Mouse (Mus musculus): ENCODE results near the gene Gnb1. TPM values are rescaled to one million over a fixed set of nuclear protein-coding genes. Genes with fewer than 3 reads are reported as not detected.
A peak's percentile ranks its signal among the peaks of the same experiment; 100 is the strongest.
"Not testable (repeated sequence)": the region's sequence is repeated elsewhere in the genome, so short reads cannot be mapped to it uniquely, and the experiment has no call there.

The Gnb1 gene
- polyA plus RNA-seq, 1 experiment from 2014 or later = 316 TPM

GRCm38 (mm10) chr4:155564315-155565069 is 73.3 kb downstream of the Gnb1 start:
- Histone ChIP-seq H3K27ac (ENCODE audit: low read length) (peak overlapping the region; percentile 92), H3K9me3 (replicated peaks; ENCODE audit: control insufficient read depth, low read length) (no peaks in the 10 kb centered on the region), H3K27me3 (ENCODE audit: control insufficient read depth, insufficient read depth, low read length) (no peaks in the 10 kb centered on the region), H3K4me2 (ENCODE audit: low read depth, low read length) (peak overlapping the region; percentile 78), H3K36me3 (ENCODE audit: control insufficient read depth, insufficient read depth) (peaks cover 8% of the 10 kb centered on the region), H3K9ac (ENCODE audit: low read length) (peak overlapping the region; percentile 87), H3K4me1 (ENCODE audit: control insufficient read depth, insufficient read depth, low read length) (peaks cover 47% of the 10 kb centered on the region), H3K4me3 (ENCODE audit: low read length) (peak overlapping the region; percentile 79)
- WGBS = 16% methylated on average over 20 of the region's 20 CpGs
- ATAC-seq (replicated peaks; ENCODE audit: extremely low read depth, insufficient read depth, low FRiP score) = no peak

DNA sequence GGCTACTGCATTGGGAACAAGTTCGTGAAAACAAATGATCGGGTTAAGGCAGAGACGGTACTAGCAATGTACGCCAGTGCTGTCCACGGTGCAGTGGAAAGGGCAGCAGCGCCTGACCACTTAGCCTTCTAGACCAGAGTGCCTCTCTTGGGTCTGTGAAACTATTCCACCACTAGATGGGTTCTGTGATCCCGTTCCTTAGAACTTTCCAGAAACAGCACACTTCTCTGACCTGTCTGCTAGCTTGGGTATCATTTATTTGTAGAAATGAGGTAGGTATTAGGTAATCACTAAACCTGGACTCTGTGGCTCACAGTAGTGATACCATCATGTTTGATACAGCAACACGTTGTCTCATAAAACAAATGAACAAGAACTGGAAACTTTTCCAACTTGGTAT is 75.4 kb downstream of the Gnb1 start:
- no peak for ATAC-seq (replicated peaks; ENCODE audit: extremely low read depth, insufficient read depth, low FRiP score)

GRCm38 (mm10) chr4:155568170-155568569 is 77.0 kb downstream of the Gnb1 start:
- 37% methylated on average over 2 of the region's 2 CpGs for WGBS
- Histone ChIP-seq H3K4me3 (ENCODE audit: low read length) (no peak overlapping the region), H3K27me3 (ENCODE audit: control insufficient read depth, insufficient read depth, low read length) (no peaks in the 10 kb centered on the region), H3K9ac (ENCODE audit: low read length) (no peak overlapping the region), H3K36me3 (ENCODE audit: control insufficient read depth, insufficient read depth) (no peaks in the 10 kb centered on the region), H3K9me3 (replicated peaks; ENCODE audit: control insufficient read depth, low read length) (no peaks in the 10 kb centered on the region), H3K4me1 (ENCODE audit: control insufficient read depth, insufficient read depth, low read length) (peaks cover 20% of the 10 kb centered on the region), H3K4me2 (ENCODE audit: low read depth, low read length) (no peak overlapping the region), H3K27ac (ENCODE audit: low read length) (no peak overlapping the region)
- no peak for ATAC-seq (replicated peaks; ENCODE audit: extremely low read depth, insufficient read depth, low FRiP score)

More for the DNA sequence above, 75.4 kb downstream of the Gnb1 start:
- Histone ChIP-seq H3K4me2 (ENCODE audit: low read depth, low read length) (no peak overlapping the region), H3K27me3 (ENCODE audit: control insufficient read depth, insufficient read depth, low read length) (no peaks in the 10 kb centered on the region), H3K36me3 (ENCODE audit: control insufficient read depth, insufficient read depth) (no peaks in the 10 kb centered on the region), H3K4me1 (ENCODE audit: control insufficient read depth, insufficient read depth, low read length) (peaks cover 32% of the 10 kb centered on the region), H3K9me3 (replicated peaks; ENCODE audit: control insufficient read depth, low read length) (no peaks in the 10 kb centered on the region), H3K4me3 (ENCODE audit: low read length) (no peak overlapping the region), H3K27ac (ENCODE audit: low read length) (no peak overlapping the region), H3K9ac (ENCODE audit: low read length) (no peak overlapping the region)
- WGBS = 51% methylated on average over 8 of the region's 8 CpGs

DNA sequence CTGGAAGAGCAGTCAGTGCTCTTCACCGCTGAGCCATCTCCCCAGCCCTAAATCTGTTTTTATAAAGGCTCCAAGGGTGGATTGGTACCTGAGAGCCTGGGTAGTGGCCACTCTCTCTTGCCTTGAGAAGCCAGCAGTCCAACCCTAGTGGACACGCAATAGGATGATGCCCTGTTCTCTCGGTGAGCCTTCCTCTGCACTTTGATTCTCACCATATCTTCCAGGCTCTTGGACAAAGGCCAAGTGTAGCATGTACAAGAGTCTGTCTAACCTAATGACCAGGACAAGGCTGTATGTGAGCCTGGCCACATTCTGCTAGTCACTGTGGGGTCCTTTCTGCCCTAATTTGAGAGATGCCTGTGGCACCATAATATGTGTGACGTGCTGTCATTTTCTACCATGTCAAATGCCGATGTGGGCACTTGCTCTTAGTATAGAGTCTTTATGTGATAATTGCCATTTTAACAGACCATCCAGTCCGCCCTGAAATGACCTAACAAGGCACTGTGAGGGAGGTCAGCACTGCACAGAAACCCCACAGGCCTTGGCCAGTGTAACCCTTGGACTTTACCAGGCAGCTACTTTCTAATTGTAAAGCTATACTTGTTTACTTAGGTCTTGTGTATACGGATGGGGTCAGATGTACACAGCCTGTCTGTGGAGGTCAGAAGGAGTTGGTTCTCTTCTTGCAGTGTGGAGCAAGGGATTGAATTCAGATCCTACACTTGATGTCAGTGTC is 77.6 kb downstream of the Gnb1 start:
- H3K36me3 ChIP-seq (ENCODE audit: control insufficient read depth, insufficient read depth) = no peaks in the 10 kb centered on the region
- H3K9ac ChIP-seq (ENCODE audit: low read length) = no peak overlapping the region
- no peak overlapping the region for H3K4me2 ChIP-seq (ENCODE audit: low read depth, low read length)
- H3K4me3 ChIP-seq (ENCODE audit: low read length) = no peak overlapping the region
- H3K27me3 ChIP-seq (ENCODE audit: control insufficient read depth, insufficient read depth, low read length) = no peaks in the 10 kb centered on the region
- H3K9me3 ChIP-seq (replicated peaks; ENCODE audit: control insufficient read depth, low read length) = no peaks in the 10 kb centered on the region
- WGBS = 83% methylated on average over 7 of the region's 7 CpGs
- no peak for ATAC-seq (replicated peaks; ENCODE audit: extremely low read depth, insufficient read depth, low FRiP score)
- no peak overlapping the region for H3K27ac ChIP-seq (ENCODE audit: low read length)
- peaks cover 20% of the 10 kb centered on the region for H3K4me1 ChIP-seq (ENCODE audit: control insufficient read depth, insufficient read depth, low read length)

DNA sequence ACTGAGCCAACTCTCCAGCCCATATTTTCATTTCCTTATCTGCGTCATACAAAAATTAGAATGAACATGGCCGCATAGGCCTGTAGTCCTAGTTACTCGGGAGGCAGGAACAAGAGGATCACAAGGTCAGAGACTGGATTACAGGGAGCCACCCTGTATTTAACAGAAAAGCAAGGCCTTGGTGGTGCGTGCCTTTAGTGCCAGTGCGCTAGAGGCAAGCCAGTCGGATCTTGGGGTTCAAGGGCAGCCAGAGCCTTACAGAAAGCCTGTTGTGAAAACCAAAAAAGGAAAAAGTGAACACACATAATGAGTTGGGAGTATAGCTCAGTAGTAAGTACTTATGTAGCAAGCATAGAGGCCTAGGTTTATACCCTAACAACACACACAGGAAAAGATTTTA is 78.7 kb downstream of the Gnb1 start:
- no peaks in the 10 kb centered on the region for H3K27me3 ChIP-seq (ENCODE audit: control insufficient read depth, insufficient read depth, low read length)
- H3K9ac ChIP-seq (ENCODE audit: low read length) = no peak overlapping the region
- no peak overlapping the region for H3K27ac ChIP-seq (ENCODE audit: low read length)
- WGBS = 88% methylated on average over 6 of the region's 6 CpGs
- no peak overlapping the region for H3K4me3 ChIP-seq (ENCODE audit: low read length)
- no peaks in the 10 kb centered on the region for H3K36me3 ChIP-seq (ENCODE audit: control insufficient read depth, insufficient read depth)
- H3K4me2 ChIP-seq (ENCODE audit: low read depth, low read length) = no peak overlapping the region
- no peak for ATAC-seq (replicated peaks; ENCODE audit: extremely low read depth, insufficient read depth, low FRiP score)
- no peaks in the 10 kb centered on the region for H3K9me3 ChIP-seq (replicated peaks; ENCODE audit: control insufficient read depth, low read length)
- H3K4me1 ChIP-seq (ENCODE audit: control insufficient read depth, insufficient read depth, low read length) = peaks cover 16% of the 10 kb centered on the region

DNA sequence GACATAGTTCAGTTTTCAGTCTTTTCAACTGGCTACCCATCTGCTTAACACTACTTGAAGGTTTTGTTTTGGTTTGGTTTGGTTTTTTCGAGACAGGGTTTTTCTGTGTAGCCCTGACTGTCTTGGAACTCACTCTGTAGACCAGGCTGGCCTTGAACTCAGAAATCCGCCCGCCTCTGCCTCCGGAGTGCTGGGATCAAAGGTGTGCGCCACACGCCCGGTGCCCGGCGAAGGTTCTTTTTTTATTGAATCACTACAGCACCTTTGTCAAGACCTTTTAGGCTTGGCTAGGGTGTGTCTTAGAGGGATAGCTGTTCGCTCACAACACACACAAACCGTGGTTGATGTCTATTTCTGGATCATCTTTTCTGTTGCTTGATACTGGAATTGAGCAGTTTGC is 79.2 kb downstream of the Gnb1 start:
- not testable (repeated sequence) for H3K9me3 ChIP-seq (replicated peaks; ENCODE audit: control insufficient read depth, low read length); ATAC-seq (replicated peaks; ENCODE audit: extremely low read depth, insufficient read depth, low FRiP score); H3K27me3 ChIP-seq (ENCODE audit: control insufficient read depth, insufficient read depth, low read length); H3K9ac ChIP-seq (ENCODE audit: low read length); H3K4me3 ChIP-seq (ENCODE audit: low read length); H3K27ac ChIP-seq (ENCODE audit: low read length); H3K36me3 ChIP-seq (ENCODE audit: control insufficient read depth, insufficient read depth); H3K4me2 ChIP-seq (ENCODE audit: low read depth, low read length)
- WGBS = 92% methylated on average over 11 of the region's 11 CpGs
- H3K4me1 ChIP-seq (ENCODE audit: control insufficient read depth, insufficient read depth, low read length) = peaks cover 14% of the 10 kb centered on the region

GRCm38 (mm10) chr4:155571442-155571841 is 80.3 kb downstream of the Gnb1 start:
- ATAC-seq (replicated peaks; ENCODE audit: extremely low read depth, insufficient read depth, low FRiP score) = no peak
- H3K27me3 ChIP-seq (ENCODE audit: control insufficient read depth, insufficient read depth, low read length) = no peaks in the 10 kb centered on the region
- no peaks in the 10 kb centered on the region for H3K9me3 ChIP-seq (replicated peaks; ENCODE audit: control insufficient read depth, low read length)
- 68% methylated on average over 2 of the region's 2 CpGs for WGBS
- H3K9ac ChIP-seq (ENCODE audit: low read length) = no peak overlapping the region
- H3K4me3 ChIP-seq (ENCODE audit: low read length) = no peak overlapping the region
- no peak overlapping the region for H3K27ac ChIP-seq (ENCODE audit: low read length)
- H3K36me3 ChIP-seq (ENCODE audit: control insufficient read depth, insufficient read depth) = no peaks in the 10 kb centered on the region
- peaks cover 10% of the 10 kb centered on the region for H3K4me1 ChIP-seq (ENCODE audit: control insufficient read depth, insufficient read depth, low read length)
- no peak overlapping the region for H3K4me2 ChIP-seq (ENCODE audit: low read depth, low read length)

GRCm38 (mm10) chr4:155573155-155573554 is 82.0 kb downstream of the Gnb1 start:
- Histone ChIP-seq H3K4me2 (ENCODE audit: low read depth, low read length) (no peak overlapping the region), H3K9me3 (replicated peaks; ENCODE audit: control insufficient read depth, low read length) (no peaks in the 10 kb centered on the region), H3K36me3 (ENCODE audit: control insufficient read depth, insufficient read depth) (peaks cover 4% of the 10 kb centered on the region; the same call in 1 of the 2 replicates), H3K27ac (ENCODE audit: low read length) (no peak overlapping the region), H3K9ac (ENCODE audit: low read length) (no peak overlapping the region), H3K27me3 (ENCODE audit: control insufficient read depth, insufficient read depth, low read length) (no peaks in the 10 kb centered on the region), H3K4me1 (ENCODE audit: control insufficient read depth, insufficient read depth, low read length) (peaks cover 9% of the 10 kb centered on the region), H3K4me3 (ENCODE audit: low read length) (no peak overlapping the region)
- 93% methylated on average over 2 of the region's 2 CpGs for WGBS
- ATAC-seq (replicated peaks; ENCODE audit: extremely low read depth, insufficient read depth, low FRiP score) = no peak

GRCm38 (mm10) chr4:155573876-155574275 is 82.7 kb downstream of the Gnb1 start:
- WGBS = 88% methylated on average over 9 of the region's 9 CpGs
- H3K27me3 ChIP-seq (ENCODE audit: control insufficient read depth, insufficient read depth, low read length) = no peaks in the 10 kb centered on the region
- ATAC-seq (replicated peaks; ENCODE audit: extremely low read depth, insufficient read depth, low FRiP score) = no peak

More at GRCm38 (mm10) chr4:155573876-155574275, 82.7 kb downstream of the Gnb1 start:
- Histone ChIP-seq H3K4me2 (ENCODE audit: low read depth, low read length) (no peak overlapping the region), H3K36me3 (ENCODE audit: control insufficient read depth, insufficient read depth) (peaks cover 4% of the 10 kb centered on the region; the same call in 1 of the 2 replicates), H3K4me1 (ENCODE audit: control insufficient read depth, insufficient read depth, low read length) (peaks cover 5% of the 10 kb centered on the region), H3K4me3 (ENCODE audit: low read length) (no peak overlapping the region), H3K9me3 (replicated peaks; ENCODE audit: control insufficient read depth, low read length) (no peaks in the 10 kb centered on the region), H3K27ac (ENCODE audit: low read length) (no peak overlapping the region), H3K9ac (ENCODE audit: low read length) (no peak overlapping the region)
